Mouse (Mus musculus) layer of hippocampus, adult 11-12 months (tissue): ENCODE measurements around the gene Exoc3l4.

Source experiments
- DNase-seq: peaks from one replicate; pipeline ENCODE4 v3.0.0; 2022; ENCODE audit warnings: low spot score

Exoc3l4 gene

DNA sequence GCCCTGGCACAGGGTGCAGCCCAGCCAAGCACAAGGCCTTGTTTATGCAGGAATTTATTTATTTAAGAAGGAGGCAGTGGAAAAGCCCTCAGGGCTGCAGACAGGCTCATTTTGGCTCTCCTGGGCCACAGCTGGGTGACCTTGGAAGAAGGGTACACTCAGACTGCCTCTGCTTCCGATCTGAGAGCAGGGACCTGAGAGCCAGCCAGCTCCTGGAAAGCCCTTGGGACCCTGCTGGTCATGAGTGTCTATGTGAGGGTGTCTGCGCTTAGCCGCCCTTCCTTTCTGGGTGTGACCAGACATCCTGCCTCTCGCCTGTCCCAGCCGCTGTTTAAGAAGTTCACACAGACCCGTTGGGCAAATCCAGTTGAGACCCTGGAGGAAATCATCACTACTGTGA is 33.5 kb downstream of the Exoc3l4 start:
- DNase-seq = no peak

DNA sequence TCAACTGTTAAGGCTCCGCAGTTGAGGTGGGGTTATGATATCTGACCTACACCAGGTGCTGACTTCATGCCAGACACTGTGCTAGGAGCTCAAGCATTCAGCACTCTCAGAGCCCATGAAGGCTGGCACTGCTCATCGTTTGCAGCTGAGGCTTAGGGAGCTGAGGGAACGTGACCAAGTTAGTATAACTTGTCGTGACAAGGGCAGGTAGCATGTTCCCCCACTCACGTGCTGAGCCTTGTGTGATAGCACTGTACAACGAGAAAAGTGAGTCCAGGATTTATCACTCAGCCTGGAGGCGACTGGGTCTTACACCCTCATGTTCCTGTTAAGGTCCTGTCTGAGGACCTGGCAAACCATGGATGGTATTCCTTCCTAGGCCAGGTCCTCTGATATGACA is 34.7 kb downstream of the Exoc3l4 start:
- DNase-seq = no peak

- no peak for DNase-seq
Measured at GRCm38 (mm10) chr12:111454021-111454420, 37.2 kb downstream of the Exoc3l4 start.

GRCm38 (mm10) chr12:111454543-111455280 is 37.9 kb downstream of the Exoc3l4 start:
- no peak for DNase-seq

DNA sequence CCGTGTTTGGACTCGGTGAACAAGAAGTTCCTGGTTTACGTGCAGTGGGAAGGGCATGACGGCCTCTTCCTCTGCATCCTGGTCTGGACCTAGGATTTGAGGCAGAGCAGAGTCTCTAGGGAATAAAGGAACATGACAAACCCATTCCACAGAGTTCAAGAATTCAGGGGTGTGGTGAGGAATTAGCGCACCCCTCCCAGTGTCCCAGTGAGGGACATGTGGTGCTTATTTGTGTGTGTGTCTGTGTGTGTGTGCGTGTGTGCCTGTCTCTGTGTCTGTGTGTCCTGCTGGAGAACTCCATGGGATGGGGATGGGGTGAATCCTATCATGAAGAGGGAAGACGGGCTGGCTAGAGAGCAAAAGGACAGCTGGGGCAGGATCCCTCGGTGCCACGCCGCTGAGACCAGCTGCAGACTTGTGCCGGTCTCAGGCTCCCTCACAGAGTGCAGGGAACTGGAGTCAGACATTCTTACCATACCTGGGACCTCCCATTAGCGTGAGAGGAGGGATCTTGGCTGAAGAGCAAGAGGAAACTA is 38.6 kb downstream of the Exoc3l4 start:
- DNase-seq = no peak

DNA sequence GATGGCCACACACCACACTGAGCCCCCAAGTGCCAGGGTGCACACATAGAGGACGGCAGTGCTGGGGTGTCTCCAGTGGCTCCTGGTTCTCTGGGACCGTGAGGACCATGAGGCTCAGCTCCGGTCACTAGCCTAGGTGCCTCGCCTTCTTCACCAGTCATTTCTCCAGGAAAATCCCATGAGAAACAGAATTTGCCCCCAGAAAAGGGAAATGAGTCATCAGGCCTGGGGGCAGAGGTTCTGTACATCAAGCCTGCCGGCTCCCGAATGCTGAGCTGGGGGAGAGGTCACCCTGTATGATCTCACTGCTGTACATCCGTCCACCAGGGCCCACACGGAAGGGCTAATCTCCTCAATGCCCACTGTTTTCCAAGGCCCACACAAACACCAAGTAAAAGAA is 39.0 kb downstream of the Exoc3l4 start:
- DNase-seq = no peak

DNA sequence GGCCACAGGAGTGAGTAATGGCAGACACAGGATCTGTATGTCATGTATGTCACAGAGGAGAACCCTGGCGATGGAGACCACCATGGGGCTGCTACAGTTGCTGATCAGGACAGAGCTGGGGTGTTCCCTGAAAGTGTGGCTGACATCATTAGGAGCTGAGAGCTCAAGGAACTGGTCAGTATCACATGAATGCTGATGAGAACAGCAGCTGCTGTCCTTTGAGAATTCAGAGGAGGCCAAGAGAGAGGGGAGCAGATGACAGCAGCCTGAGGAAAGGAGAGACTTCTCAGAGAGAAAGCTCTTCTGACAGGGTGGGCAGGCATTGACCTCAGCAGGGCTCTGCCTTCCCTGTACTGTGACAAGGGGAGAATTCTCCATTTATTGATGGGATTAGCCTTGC is 40.9 kb downstream of the Exoc3l4 start:
- no peak for DNase-seq

- DNase-seq = no peak
Measured at GRCm38 (mm10) chr12:111463570-111463969, 46.8 kb downstream of the Exoc3l4 start.

- no peak for DNase-seq
Measured at GRCm38 (mm10) chr12:111466369-111466768, 49.6 kb downstream of the Exoc3l4 start.

DNA sequence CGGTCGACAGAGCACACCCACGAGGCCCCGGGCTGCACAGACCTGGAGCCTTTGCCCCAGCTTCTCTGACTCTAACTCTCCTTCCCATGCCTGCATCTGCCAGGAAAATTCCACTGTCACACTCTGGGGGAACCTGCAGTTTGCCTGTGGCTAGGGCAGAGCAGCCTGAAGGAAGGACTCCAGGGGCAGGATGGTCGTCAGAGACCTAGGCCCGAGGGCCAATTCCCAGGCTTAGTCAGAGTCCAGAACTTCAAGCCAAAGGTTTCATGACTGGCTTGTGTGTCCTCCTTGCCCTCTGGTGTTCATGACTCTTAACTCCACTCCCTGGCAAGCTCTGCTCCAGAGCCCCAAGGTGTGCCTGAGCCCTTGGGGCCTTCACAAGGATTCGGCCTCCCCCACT is 51.4 kb downstream of the Exoc3l4 start:
- DNase-seq = no peak

GRCm38 (mm10) chr12:111469507-111469906 is 52.7 kb downstream of the Exoc3l4 start:
- peak; percentile 63 for DNase-seq

DNA sequence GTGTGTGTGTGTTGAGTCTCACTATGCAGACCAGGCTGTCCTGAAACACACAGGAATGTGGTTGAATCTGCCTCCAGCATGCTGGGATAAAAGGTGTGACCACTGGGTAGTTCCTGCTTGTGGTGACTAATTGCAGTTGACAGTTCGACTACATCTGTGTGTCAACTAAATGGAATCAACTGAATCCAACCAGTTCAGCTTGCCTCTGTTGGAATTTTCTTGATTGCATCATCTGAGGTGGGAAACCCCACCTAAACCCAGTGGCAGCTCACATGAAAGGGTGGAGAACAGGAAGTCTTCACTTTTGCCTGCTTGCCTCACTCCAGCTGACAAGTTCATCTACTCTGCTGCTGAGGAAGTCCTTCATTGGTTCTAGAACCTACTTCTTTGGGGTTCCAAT is 54.3 kb downstream of the Exoc3l4 start:
- no peak for DNase-seq

- no peak for DNase-seq
Measured at GRCm38 (mm10) chr12:111471721-111472120, 54.9 kb downstream of the Exoc3l4 start.

DNA sequence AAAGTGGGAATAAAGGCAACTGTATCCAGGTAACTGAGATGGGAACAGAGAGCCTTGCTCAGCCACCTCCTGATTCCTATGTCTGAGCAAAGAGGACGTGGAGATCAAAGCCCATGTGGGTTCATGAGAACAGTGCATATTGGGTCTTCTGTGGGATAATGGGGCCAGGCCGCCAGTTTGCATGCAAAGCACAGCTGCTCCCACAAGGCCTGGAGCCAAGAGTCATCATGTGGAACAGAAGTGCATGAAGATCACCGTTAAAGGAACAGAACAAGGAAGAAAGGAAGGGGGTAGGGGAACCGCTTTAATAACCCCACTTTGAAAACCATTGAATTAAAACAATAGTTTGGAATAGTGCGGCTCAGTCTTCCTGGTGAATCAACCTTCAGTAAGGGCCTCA is 56.1 kb downstream of the Exoc3l4 start:
- DNase-seq = no peak

DNA sequence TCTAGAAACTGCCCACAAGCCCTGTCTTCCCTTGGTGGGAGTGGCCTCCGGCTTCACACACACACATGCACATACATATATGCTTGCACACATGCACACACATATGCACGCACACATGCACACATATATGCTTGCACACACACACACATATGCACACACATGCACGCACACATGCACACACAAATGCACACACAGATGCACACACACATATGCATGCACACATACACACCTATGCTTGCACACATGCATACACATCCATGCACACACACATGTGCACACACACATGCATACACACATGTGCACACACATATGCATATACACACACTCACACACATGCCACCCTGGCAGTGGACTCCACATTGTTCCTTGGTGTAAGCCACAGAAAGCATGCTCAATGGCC is 57.6 kb downstream of the Exoc3l4 start:
- DNase-seq = no peak

- peak; percentile 49 for DNase-seq
Measured at GRCm38 (mm10) chr12:111474893-111475643, 58.3 kb downstream of the Exoc3l4 start.

GRCm38 (mm10) chr12:111478924-111479323 is 62.1 kb downstream of the Exoc3l4 start:
- no peak for DNase-seq

GRCm38 (mm10) chr12:111479917-111480316 is 63.1 kb downstream of the Exoc3l4 start:
- no peak for DNase-seq
